Mouse (Mus musculus): ENCODE measurements around the gene Cachd1.

Gene Cachd1

DNA sequence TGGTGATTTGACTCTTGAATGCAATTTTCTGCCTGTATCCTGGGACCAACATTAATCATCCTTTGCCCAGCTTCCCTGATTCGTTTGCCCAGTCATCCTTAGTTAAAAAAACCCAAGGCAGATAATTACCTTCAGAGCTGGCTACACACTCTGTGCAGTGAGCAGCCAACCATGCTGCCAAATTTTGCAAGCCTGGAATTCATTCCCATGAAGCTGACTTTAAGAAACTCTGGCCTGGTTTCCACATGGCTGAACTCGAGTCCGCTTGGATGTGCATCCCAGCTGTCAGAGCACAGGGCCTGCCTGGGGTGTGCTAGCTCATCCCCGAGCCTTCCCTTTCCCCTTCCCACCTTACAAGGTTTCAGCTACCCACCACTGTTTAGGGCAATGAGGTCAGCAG is 214.5 kb downstream of the Cachd1 start:
- DNase-seq (ENCODE audit: low read depth, low spot score): no peak

DNA sequence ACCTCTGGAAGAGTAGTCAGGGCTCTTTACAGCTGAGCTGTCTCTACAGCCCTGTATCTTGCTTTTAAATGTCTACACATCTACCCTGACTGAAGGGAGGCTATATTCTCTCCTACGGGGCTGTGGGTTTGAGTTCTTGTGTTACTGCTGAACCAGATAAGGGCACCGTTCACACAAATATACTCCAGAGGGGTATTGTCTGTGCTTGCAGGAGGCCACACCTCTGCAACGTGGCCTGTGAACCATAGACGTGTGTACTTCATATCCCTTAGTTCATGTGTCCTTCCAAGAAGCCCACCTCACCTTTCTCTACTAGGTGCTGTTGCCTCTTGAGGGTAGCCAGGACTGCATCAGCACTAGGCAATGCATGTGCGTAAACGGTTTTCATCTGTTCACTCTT is 215.6 kb downstream of the Cachd1 start:
- DNase-seq (ENCODE audit: low read depth, low spot score): no peak

- no peak for DNase-seq (ENCODE audit: low read depth, low spot score)
Observed at GRCm38 (mm10) chr4:100994442-100995255, 218.2 kb downstream of the Cachd1 start.

DNA sequence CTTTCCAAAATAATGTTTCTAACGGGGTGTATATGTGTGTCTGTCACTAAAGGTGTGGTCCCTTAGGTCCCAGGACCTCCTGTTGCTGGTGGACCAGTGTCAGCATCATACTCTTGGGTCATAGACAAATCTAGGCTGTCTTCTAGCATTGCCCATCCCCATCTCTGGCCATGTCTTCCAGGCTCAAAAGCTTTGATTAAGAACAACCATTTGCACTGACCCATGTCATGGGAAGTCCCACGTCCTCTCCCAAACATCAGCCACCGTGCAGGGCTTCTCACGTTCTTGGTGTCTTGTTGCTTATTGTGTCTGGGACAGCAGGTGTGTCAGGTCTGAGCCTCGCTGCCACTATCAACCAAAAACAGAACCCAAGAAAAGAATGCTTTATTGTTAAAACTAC is 219.1 kb downstream of the Cachd1 start:
- DNase-seq (ENCODE audit: low read depth, low spot score): no peak

- no peak for DNase-seq (ENCODE audit: low read depth, low spot score)
Observed at GRCm38 (mm10) chr4:100996060-100996651, 219.7 kb downstream of the Cachd1 start.

DNA sequence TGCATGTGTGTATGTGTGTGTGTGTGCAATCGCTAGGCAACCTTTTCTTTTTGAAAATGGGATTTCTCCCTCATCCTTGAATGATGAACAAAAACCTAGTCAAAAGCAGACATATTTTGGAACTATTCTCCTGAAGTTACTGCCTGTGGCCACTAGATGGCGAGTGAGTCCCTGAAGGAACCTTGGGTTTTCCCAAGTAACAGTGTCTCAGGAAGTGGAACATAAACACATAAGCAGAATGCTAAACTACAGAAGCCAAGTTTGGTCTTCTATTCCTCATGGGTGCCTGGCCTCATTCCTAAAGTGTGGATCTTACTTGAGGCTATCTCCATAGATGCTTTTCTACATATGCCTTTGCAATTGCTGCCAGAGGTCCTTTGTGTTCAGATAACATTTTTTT is 221.7 kb downstream of the Cachd1 start:
- peak; percentile 65 for DNase-seq (ENCODE audit: low read depth, low spot score)

DNA sequence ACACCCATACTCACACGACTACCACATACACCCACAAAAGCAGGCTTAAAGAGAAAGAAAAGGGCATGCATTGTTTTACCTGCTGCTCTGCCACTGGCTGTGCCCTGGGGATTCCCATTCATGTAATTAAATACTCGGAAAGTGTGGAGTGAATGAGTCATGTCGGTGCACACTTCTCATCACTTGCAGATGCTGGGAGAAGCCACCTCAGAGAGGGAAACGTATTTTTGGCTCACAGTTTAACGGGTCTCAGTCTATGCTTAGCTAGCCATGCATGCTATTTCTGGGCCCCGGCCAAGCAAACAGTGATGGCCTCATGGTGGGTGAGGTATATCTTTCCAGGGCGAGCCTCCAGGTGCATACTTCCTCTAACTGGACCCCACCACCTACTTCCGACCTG is 222.4 kb downstream of the Cachd1 start:
- DNase-seq (ENCODE audit: low read depth, low spot score): no peak

GRCm38 (mm10) chr4:101000622-101001021 is 224.1 kb downstream of the Cachd1 start:
- no peak for DNase-seq (ENCODE audit: low read depth, low spot score)

DNA sequence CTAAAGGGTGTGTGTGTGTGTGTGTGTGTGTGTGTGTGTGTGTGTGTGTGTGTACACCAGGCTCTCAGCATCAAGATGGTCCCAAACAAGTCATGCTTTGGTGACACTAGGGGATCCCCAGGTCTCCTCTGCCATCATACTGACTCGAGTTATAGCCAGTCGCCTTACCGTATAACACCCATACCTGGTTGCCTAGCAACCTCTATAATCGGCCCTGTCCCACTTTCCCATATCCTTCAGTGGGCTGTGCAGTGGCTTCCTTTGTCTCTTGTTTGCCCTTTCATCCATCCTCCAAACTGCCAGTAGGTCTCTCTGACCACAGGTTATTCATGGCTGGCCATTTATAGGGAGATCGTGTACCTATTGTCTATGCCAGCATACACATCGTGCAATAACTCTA is 224.6 kb downstream of the Cachd1 start:
- DNase-seq (ENCODE audit: low read depth, low spot score): no peak

DNA sequence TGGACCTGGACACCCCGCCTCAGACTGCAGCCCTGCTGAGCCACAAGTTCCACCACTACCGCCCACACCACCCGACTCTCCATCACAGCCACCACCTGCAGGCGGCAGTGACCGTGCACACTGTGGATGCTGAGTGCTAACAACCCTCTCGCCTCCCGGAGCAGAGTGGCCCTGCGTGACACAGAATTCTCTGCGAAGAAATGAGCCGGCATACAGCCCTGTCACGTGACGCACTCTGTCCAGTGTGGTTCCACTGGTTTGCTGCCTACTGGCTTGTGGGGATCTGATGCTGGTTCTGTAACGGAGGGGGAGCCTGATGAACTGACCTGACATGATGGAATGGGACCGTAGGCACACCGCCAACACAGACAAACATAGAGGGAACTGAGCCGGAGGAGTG is 226.5 kb downstream of the Cachd1 start:
- no peak for DNase-seq (ENCODE audit: low read depth, low spot score)

DNA sequence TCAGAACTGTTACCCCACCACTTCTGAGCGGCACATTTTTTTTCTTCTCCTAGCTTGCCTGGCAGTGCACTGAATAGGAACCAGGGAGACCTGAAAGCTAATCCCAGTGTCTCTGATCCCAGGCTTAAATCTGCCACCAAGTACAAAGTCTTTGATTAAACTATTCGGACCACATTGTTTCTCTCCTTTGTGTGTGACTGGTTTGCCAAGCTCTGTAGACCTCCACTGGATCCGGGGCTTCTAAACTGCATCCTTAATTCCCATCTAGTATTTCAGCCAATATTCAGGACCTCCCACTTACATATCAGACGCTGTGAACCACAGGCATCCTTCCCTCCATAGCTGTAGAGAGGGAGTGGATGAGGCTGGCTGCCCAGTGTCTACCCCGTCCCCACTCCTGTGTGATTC is 231.9 kb downstream of the Cachd1 start:
- no peak for DNase-seq (ENCODE audit: low read depth, low spot score)

DNA sequence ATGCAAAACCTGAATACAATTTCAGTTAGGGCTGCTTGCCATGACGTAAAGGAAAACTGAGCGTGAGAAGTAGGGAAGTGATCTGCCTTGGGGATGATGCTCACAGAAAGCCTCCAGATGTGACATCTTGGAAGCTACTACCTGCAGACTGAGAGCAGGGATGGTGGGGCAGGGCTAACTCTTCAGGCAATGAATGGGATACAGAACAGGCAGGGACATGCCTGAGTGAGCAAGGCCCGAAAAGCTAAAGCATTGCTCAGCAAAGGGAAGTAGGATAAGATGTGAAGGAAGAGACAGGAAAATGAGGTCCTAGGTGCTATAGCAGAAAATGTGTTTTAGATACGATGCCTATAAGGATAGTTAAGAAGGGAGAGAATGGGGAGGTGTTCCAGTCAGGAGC is 232.6 kb downstream of the Cachd1 start:
- DNase-seq (ENCODE audit: low read depth, low spot score): no peak

DNA sequence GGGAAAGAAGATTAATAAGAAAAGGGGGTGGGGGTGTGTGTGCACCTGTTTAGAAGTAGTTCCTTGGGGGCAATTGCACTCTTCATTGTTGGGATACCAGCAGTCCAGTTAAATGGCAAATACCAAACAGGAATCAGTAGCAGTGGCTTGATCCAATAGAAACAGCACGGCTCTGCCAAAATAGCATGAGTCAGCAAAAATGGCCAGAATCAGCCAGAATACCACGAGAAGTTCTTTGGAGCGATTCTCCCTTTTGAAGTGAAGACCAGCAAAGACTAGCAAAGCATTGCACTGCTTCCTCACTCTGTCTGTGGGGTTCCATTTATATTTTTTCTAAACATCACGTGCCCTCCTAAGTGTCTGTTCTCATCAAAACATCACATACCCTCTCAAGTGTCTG is 241.3 kb downstream of the Cachd1 start:
- DNase-seq (ENCODE audit: low read depth, low spot score): no peak

- DNase-seq (ENCODE audit: low read depth, low spot score): no peak
Observed at GRCm38 (mm10) chr4:101020596-101020995, 244.1 kb downstream of the Cachd1 start, which contains the start of gene Gm10577. Gene Gm10577, minus strand, starts transcription at chr4:101020696.

DNA sequence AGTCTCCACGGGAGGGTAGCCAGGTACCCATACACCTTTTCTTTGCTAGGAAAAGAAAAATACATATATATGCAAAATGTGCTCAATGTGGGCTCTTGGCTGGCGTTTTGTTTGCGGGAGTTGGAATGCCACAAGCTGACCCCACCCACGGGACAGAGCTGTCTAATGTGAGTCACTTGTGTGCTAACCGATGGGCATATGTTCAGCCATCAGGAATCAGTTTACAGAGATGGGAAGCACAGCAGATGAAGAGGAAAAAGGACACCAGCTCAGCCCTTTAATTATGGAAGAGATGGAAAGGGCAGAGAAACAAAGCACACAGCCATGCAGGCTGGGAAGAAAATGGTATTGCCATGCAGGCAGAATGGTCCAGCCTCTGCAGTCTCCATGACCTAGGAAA is 250.1 kb downstream of the Cachd1 start:
- DNase-seq (ENCODE audit: low read depth, low spot score): no peak

GRCm38 (mm10) chr4:101026995-101027394 is 250.5 kb downstream of the Cachd1 start:
- no peak for DNase-seq (ENCODE audit: low read depth, low spot score)

GRCm38 (mm10) chr4:101027852-101028411 is 251.5 kb downstream of the Cachd1 start:
- no peak for DNase-seq (ENCODE audit: low read depth, low spot score)

DNA sequence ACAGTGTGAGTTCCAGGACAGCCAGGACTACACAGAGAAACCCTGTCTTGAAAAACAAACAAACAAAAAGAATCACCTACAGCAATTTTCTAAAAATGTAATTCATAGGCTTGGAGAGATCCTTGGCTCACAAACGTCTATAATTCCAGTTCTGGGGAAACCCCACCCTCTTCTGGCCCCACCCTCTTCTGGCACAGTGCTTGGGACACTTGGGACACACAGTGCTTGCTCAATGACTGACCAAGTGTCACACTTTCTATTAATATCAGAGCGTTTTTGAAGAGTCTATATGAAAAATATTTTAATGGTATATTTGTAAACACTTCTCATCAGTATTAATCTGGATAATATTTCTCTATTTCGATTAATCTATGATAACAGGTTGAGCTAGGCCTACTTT is 256.6 kb downstream of the Cachd1 start:
- DNase-seq (ENCODE audit: low read depth, low spot score): no peak

DNA sequence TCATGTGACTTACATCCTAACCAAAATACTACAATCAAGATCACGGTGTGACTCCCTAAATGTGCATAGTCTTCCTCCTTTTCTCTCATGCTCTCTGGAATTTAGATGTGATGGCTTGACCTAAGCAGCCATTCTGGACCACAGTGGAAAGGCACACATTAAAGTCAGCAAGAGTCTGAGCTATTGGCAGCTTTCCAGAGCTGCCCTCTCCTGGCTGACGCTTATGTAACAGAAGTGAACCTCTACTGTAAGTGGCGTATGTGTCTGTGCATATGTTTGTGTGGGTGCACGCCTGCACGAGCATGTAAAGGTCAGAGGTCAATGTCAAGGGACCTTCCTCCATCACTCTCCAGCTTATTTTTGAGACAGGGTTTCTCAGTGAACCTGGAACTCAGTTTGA is 258.7 kb downstream of the Cachd1 start:
- DNase-seq (ENCODE audit: low read depth, low spot score): no peak

DNA sequence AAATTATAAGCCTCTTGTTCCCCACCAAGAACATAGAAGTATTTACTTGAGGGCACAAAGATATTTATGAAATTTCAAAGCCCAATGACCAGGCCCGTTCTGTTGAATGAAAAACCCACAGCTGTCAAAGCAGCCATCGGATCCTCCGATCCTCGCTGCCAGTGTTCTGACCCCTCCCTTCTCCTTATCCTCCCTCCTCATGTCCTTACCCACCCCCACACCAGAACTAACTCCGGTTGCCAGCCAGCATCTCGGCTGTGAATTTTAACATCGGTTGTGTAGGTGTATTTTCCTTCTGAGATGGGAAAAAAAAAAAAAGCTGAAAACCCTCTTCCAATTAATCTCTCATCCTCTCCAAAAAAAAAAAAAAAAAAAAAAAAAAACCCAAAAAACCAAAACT is 260.7 kb downstream of the Cachd1 start:
- no peak for DNase-seq (ENCODE audit: low read depth, low spot score)

DNA sequence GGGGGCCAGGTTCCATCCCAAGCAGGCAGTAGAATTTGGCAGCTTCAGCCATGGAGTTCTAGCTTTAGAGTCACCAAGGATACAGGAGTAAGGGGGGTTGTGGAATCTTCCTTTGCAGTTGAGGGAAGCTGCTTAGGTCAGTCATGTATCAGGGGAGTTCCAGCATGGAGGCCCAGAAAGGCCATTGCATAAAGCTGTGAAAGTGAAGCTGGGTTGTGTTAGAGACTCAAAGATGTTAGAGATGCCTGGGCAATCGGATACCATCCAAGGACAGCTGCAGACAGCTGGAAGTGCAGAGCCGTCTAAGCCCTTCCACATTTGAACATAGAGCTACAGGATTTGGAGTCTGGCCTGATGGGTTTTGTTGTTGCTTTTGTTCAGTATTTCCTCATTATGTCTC is 267.2 kb downstream of the Cachd1 start:
- no peak for DNase-seq (ENCODE audit: low read depth, low spot score)

GRCm38 (mm10) chr4:101044149-101044548 is 267.7 kb downstream of the Cachd1 start:
- DNase-seq (ENCODE audit: low read depth, low spot score): no peak

DNA sequence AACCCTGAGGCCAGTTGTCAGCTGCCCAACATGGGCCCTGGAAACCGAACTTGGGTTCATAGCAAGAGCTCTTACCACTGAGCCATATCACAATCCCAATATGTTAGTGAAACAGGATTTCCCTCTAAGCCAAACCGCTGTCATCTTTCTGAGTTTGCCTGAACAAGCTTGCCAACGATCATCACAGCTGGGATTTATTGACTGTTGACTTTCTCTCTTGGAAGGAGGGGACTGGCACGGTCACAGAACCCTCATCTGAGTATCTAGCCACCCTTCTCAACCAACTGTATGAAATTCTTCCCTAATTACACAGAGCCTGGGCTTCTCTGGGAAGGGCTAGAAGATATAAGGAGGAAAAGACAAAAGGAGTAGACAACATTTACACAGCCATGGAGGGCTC is 270.1 kb downstream of the Cachd1 start:
- DNase-seq (ENCODE audit: low read depth, low spot score): no peak
